Mouse (Mus musculus) megakaryocyte, embryonic 14.5 days (primary cell): ENCODE measurements around the gene Bzw2.

ENCODE experiments used
- FLI1 ChIP-seq: IDR thresholded peaks from 2 replicates; pipeline ENCODE4 v1.6.1; 2012; ENCODE audit warnings: low read length, inconsistent platforms, mixed read lengths
- GATA1 ChIP-seq: IDR thresholded peaks from 3 replicates; pipeline ENCODE4 v1.6.1; 2012; ENCODE audit warnings: mixed read lengths, low read length, inconsistent platforms, borderline replicate concordance

- TF ChIP-seq GATA1 (no peak), FLI1 (no peak)
These were observed 7.6 kb downstream of the Bzw2 start for GRCm38 (mm10) chr12:36150265-36150664.
